Comparison of ENCODE assay signal across 10 mouse cellular contexts in genomic region chr5:107025809-107026208, GRCm38 (mm10).
DNase-seq lines count a peak whose midpoint lies in the region; ATAC-seq lines count a peak whose summit lies in the region.
"Had no signal": no experiment of that assay in that cellular context is flagged by ENCODE, and none has a peak within 500 bp of the region (broad histone marks: within the 10 kb centered on the region; RNA-seq: fewer than 3 reads in every experiment).

No protein-coding gene starts in this region.

- H3K36me3 ChIP-seq in lung, embryonic 15.5 days = no peaks in the 10 kb centered on the region
- H3K36me3 ChIP-seq in midbrain, embryonic 11.5 days (ENCODE audit: control insufficient read depth, insufficient read depth, low read length) = no peaks in the 10 kb centered on the region
- H3K36me3 ChIP-seq: embryonic facial prominence, embryonic 12.5 days had no signal

- H3K4me1 ChIP-seq in lung, embryonic 15.5 days = peaks cover 46% of the 10 kb centered on the region
- no peaks in the 10 kb centered on the region for H3K4me1 ChIP-seq in midbrain, embryonic 11.5 days (ENCODE audit: control insufficient read depth, insufficient read depth, low read length)

- H3K27me3 ChIP-seq in lung, embryonic 15.5 days = no peaks in the 10 kb centered on the region
- no peaks in the 10 kb centered on the region for H3K27me3 ChIP-seq in midbrain, embryonic 11.5 days (ENCODE audit: control insufficient read depth, insufficient read depth, low read length)
- H3K27me3 ChIP-seq: embryonic facial prominence, embryonic 12.5 days had no signal

- H3K27ac ChIP-seq in lung, embryonic 15.5 days = peak overlapping the region; percentile 26
- H3K27ac ChIP-seq in midbrain, embryonic 11.5 days (ENCODE audit: low read depth, low read length) = no peak overlapping the region
- H3K27ac ChIP-seq: embryonic facial prominence, embryonic 12.5 days had no signal

- H3K4me3 ChIP-seq in lung, embryonic 15.5 days = no peak overlapping the region
- H3K4me3 ChIP-seq in midbrain, embryonic 11.5 days (ENCODE audit: low read depth, low read length) = no peak overlapping the region
- H3K4me3 ChIP-seq: embryonic facial prominence, embryonic 12.5 days had no signal

- 57% methylated on average over 8 of the region's 8 CpGs for WGBS in lung, embryonic 15.5 days
- 88% methylated on average over 8 of the region's 8 CpGs for WGBS in midbrain, embryonic 11.5 days

- peak; percentile 81 for DNase-seq in cerebellum, postnatal 14 days
- DNase-seq in cerebellum, adult 11 months = no peak
- peak; percentile 60 to 65 for DNase-seq in urinary bladder, postnatal 4 days (ENCODE audit: low spot score in 2 of 2)
- no peak for DNase-seq in urinary bladder, adult 2 months (ENCODE audit: low spot score)
- DNase-seq in embryo, embryonic 11 days = no peak
- no peak for DNase-seq in right cerebral cortex, postnatal 10 days (ENCODE audit: low spot score in 2 of 2)
- DNase-seq in midbrain, embryonic 11.5 days (ENCODE audit: low spot score, missing footprints) = no peak
- DNase-seq: B cell, adult 2 months had no signal

- peak; percentile 28; the same call in 1 of the 2 replicates for ATAC-seq in lung, embryonic 15.5 days (ENCODE audit: borderline replicate concordance, extremely low read depth, low FRiP score, low TSS enrichment)
- no peak for ATAC-seq in midbrain, embryonic 11.5 days (ENCODE audit: low FRiP score)

- H3K4me2 ChIP-seq in lung, embryonic 15.5 days = no peak overlapping the region
- H3K4me2 ChIP-seq in midbrain, embryonic 11.5 days = no peak overlapping the region
- H3K4me2 ChIP-seq: embryonic facial prominence, embryonic 12.5 days had no signal

- no peak overlapping the region for H3K9ac ChIP-seq in lung, embryonic 15.5 days
- H3K9ac ChIP-seq in midbrain, embryonic 11.5 days (ENCODE audit: low read length) = no peak overlapping the region
- H3K9ac ChIP-seq: embryonic facial prominence, embryonic 12.5 days had no signal

- H3K9me3 ChIP-seq in lung, embryonic 15.5 days = no peaks in the 10 kb centered on the region
- no peaks in the 10 kb centered on the region for H3K9me3 ChIP-seq in midbrain, embryonic 11.5 days (ENCODE audit: control insufficient read depth, low read length)
- H3K9me3 ChIP-seq: embryonic facial prominence, embryonic 12.5 days had no signal

Comparison
In these comparisons a context has a peak if more than half of its experiments do, and no peak if none do; other contexts are left out.
1. DNase-seq: peak in cerebellum, postnatal 14 days (2 of 2) and urinary bladder, postnatal 4 days (2 of 2); none in cerebellum, adult 11 months (single experiment), urinary bladder, adult 2 months (single experiment), embryo, embryonic 11 days (single experiment), right cerebral cortex, postnatal 10 days (0 of 2) and midbrain, embryonic 11.5 days (single experiment).